Mouse (Mus musculus): ENCODE results near the gene Wbp1.

The Wbp1 gene

DNA sequence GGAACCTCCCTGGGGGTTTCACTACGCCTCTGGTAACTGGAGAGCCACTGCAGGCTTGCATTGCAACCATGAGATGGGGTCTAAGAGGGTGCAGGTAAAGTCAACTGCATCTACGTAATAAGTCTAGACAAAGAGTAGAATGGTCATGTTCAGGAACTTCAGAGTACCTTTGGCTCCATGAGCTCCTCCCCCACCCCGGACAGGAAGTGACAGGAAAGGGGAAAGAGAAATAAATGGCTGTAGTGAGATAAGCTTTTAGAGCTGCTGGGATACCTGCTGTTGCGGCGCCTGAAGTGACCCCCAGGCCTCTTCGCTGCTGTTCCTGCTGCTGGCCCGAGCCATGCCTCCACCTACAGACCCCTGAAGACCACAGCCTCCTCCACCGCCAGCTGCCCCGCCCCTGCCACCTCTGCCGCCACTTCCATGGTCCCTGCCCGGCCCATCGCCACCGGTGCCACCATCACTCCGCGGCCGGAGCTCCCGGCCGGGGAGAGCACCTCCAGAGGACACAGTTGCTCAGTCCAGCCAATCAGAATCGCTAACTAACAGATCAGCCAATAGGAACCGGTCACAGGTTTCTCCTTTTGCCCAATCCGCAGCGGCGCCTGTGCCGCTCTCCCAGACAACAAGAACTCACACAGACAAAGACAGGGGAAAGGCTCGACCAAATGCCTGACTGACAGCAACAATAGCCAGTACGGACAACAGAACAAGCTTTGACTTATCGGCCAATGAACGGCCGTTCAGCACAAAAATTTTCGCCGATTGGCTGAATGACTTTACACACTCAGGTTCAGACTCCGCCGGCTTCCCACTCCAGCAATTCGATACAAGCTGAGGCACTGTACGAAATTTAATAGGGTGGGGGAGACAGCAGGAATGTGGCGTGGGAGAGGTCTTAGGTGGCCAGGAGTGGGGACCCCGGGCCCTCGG is at the start of gene Wbp1:
TSS of gene Wbp1 (minus strand) at position 630 of the 933 bp plus-strand sequence.
- peak; percentile 98 for DNase-seq (ENCODE audit: inconsistent ontology term)

DNA sequence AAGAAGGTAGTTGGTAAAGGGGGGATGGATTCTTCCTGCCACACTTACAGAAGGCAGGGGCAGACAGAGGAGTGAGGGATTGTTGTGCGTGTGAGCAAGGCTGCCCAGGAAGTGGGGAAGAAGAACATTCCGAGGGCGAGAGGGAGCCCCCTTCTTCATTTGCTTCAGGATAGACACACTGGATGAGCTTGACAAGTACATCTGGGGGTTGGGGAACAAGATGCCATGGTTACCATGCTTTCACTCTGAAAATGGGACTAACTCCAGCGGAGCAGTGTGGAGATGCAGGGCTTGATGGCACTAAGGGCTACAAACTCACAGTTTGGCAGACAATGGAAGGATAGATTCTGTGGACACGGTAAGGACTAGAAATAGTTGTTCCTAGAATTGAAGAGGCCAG is 49.7 kb upstream of the Wbp1 start:
- DNase-seq (ENCODE audit: inconsistent ontology term) = no peak

DNA sequence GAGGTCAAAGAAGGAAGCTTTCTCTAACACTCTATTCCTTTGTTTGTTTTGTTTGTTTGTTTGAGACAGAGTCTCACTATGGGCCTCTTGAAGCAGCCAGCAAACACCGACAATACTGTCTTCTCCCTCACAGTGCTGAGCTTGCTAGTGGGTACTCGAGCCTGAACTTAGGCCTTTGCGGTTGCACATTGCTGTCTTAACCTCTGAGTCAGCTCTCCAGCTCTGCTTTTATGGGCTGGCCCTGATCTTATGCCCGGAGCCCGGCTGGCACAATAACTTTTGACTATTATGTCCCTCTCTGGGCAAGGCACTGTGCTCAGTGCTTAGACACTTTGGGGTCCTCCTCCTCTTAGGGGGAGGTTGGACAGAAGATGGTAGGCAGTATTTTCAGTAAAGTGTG is 48.5 kb upstream of the Wbp1 start:
- peak; percentile 14 for DNase-seq (ENCODE audit: inconsistent ontology term)

DNA sequence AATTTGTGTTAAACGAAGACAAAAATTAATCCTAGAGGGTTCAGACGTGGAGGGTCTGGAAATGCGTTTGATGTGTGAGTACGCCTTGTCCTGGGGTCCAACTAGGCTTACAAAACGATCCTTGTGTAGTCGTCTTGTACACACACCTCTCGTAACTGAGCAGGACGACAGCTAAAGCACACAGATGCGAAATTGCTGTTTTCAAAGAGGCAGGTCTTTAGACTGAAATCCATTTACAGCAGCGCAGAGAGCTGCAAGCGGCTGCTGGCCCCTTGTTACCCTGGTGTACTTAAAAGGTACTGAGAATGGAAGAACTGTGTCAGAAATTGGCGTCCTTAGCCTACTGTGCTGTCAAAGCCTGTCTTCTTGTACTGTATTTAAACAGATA is 44.9 kb upstream of the Wbp1 start:
- DNase-seq (ENCODE audit: inconsistent ontology term) = peak; percentile 38

DNA sequence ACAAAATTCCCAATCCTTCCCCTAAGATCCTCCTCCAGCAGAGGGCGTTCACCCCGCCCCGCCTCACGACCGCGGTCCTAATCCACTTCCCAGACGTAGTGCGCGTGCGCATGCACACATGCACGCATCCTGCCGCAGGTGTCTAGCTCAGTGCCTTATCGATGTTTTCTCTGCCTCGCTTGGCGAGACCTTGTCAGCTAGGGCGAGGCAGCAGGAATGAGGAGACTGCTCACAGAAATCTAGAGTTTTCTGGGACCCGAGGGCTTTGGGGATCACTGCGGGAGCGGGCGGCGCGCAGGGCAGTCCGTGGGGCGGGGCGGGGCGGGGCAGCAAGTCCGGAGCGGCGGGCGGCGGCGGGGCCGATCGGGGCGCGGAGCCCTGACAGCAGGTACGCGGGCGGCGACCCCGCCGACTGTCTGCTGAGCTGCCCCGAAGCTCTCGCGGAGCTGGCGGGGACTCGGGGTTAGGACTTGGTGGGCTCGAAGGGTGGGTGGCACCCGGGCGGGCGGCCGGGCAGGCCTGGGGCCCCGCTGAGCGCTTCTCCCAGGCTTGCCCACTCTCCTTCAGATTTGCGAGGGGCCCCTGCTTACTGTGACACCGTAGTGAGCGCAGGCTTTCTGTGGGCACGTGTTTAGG is 44.4 kb upstream of the Wbp1 start, which contains the start of gene Dctn1:
TSS of gene Dctn1 (plus strand) at position 314 of the 636 bp plus-strand sequence.
- peak; percentile 94 for DNase-seq (ENCODE audit: inconsistent ontology term)

DNA sequence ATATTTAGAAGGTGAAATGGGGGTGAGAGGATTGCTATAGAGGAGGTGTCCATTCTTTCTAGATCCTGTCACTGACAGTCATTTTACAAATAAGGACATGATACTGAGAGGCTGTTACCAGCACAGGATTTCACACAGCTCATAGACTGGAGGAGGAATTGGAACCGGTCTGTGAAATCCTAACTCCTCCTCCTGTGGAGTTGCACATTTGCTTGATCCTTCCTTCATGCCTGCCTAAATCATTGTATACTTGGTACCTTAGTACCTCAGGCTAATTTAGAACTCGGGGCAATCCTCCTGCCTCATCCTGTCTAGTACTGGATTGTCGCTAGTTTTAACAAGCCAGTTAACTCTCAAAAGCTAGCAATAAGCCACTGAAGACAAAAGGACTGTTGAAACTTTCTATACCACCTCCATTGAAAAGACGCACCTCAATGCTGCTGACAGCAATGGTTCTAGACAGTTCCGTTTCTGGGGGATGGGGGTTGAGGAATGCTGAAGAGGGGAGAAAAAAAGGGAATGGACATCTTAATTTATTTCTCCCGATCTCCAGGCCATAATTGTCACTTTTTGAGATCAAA is 43.8 kb upstream of the Wbp1 start:
- DNase-seq (ENCODE audit: inconsistent ontology term) = no peak

DNA sequence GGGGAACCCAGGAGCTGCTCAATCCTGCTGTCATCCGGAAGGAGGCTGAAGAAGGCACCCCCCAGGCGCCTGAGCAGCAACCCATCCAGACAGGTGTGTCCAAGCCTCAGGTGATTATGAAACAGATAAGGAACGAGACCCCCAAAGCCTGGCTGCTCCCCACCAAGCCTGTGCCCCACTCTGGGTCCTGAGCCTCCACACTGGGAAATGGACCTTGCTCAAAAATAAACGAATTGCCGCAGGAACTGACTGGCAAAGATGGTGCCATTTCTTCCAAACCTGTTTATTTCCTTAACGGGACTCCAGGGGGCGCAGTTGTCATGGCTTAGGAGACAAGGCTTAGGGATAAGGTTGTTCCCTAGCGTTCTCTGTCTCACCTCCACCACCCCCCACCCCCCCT is 41.3 kb upstream of the Wbp1 start:
- DNase-seq (ENCODE audit: inconsistent ontology term) = peak; percentile 71

DNA sequence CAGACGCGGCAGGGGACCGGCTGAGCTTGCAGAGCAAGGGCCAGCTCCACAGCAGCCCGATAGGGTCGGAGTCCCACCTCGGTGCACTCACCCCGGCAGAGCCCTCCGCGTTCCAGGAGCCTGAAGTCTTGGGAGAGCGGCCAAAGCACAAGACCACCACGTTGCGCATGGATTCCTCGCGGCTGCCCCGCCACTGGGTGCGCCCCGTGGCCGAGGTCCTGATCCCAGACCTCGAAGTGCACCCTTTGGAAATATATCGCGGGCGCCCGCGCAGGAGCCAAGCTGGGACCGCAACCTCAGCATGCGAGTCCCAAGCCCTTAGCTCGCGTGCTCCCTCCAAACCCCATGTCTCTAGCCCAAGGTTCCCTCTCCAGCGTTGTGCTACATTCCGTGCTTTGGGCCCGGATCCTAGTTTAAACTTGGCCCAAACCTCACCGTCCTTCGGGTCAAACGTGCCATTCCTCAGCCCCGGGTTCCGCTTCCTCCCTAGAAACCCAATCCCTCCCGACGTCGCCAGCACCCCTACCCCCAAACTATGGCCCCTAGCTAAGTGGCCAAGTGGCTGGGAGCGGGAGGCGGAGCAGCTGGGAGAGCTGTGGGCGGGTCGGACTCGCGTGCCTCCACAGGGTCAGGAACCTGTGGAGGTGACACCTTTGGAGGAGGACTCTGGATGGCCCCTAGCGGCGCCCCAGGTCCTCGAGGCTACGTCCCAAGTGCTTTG is 40.7 kb upstream of the Wbp1 start:
- DNase-seq (ENCODE audit: inconsistent ontology term) = peak; percentile 27

DNA sequence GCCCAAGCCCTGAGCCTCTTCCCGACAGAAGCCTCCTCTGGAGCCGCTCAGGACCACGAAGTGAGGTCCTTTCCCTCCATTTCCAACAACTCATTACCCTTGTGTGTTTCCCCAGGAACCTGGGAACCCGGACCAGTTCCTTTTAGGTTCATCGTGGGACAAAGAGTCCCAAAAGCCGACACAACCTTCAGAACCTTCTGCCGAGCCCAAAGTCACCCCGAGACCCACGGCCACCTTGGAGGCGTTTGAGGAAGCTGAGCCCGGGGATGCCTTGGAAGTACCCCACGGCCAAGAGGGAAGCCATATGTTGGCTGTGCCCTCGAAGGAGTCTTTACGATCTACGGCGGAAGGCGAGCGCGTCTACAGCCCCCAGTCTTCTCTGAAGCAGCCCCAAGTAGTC is 40.1 kb upstream of the Wbp1 start:
- no peak for DNase-seq (ENCODE audit: inconsistent ontology term)

DNA sequence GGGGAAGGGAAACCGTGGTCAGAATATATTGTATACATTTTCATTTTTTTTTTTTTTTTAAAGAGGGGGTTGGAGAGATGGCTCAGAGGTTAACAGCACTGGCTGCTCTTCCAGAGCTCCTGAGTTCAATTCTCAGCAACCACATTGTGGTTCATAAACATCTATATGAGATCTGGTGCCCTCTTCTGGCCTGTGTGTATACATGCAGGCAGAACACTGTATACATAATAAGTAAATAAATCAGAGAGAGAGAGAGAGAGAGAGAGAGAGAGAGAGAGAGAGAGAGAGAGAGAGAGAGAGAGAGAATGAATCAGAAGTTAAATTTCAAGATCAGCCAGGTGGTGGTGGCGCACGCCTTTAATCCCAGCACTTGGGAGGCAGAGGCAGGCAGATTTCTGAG is 38.1 kb upstream of the Wbp1 start:
- peak; percentile 35 for DNase-seq (ENCODE audit: inconsistent ontology term)

DNA sequence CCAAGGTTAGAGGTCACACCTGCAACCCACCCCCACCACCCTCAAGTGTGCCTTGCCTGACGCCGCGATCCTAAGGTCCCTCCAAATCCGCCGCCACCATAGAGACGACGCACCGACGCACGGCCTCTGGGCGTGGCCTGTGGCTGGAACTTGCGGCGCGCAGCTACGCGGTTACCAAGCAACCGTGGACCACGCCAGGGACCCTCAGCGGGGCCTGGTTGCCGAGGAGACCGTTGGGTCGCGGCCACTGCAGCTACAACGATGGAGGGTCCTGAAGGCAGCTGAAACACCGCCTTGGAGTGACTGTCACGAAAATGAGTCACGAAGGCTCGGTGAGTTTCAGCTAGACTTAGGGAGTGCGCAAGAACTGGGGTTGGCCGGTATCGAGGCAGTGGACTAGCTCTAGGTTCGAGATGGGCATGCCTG is 34.9 kb upstream of the Wbp1 start, which contains the start of the genes Wdr54 and 1700003E16Rik:
TSS of gene Wdr54 (minus strand) at position 139 of the 426 bp plus-strand sequence.
TSS of gene 1700003E16Rik (plus strand) at position 146 of the 426 bp plus-strand sequence.
- DNase-seq (ENCODE audit: inconsistent ontology term) = peak; percentile 75

DNA sequence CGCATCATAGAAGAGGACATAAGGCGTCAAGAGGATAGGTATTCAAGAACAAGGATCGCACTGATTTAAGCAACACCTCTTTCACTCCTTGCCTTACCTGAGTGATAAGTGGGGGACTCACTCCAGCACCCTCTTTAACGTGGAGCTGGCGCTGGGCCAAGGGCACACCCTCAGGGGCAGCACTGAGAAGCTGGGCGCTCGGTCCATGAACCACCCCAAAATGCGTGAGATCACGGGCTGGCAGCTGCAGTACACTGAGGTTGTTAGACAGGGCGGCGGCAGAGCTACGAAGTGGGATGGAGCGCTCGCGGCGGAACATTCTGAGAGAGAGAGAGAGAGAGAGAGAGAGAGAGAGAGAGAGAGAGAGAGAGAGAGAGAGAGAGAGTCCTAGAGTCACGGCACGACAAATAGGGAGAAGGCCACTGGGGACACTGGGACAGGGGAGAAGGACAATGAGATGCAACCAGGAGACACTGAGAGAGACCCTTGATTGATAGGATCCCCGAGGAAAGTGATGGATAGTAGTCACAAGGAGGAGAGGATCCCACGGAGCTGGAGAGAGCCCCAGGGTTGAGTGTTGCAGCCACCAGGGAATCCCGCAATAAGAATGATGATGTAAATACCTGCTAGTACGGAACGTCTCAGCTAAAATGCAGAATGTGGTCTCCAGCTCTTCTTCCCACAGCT is 34.3 kb upstream of the Wbp1 start:
- no peak for DNase-seq (ENCODE audit: inconsistent ontology term)

DNA sequence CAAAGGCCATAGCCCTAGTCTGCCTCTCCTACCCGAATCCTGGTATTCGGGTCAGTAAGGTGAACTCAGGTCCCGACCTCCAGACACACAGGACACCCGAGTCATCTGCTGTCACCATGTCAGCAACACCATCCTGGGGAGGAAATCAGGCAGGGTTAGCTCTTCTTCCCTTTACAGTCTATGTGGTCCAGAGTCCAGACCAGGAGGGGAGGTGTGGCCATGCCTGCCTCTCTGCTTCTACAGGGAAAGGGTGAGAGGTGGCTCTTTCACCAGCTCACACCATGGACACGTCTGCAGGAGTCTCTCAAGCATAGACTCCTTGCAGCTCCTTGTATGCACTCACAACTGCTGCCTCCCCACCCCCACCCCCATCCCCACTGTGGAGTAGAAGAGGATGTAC is 32.1 kb upstream of the Wbp1 start:
- no peak for DNase-seq (ENCODE audit: inconsistent ontology term)

DNA sequence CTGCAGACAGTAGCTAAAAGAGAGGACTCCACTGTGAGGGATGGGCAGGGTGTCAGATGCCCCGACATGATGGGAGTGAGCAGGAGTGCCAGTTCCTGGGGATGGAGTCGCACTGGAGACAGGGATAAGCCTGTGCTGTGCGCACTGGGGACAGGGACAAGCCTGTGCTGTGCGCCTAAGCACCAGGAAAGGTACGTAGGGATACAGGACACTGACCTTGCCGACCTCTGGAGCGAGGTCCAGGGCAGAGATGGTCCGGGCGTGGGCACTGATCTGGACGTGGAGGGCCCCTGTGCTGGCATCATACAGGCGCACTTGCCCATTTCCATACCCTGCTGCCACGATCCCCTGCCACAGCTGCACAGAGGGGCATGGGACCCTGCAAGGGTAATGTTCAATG is 31.7 kb upstream of the Wbp1 start:
- DNase-seq (ENCODE audit: inconsistent ontology term) = no peak

DNA sequence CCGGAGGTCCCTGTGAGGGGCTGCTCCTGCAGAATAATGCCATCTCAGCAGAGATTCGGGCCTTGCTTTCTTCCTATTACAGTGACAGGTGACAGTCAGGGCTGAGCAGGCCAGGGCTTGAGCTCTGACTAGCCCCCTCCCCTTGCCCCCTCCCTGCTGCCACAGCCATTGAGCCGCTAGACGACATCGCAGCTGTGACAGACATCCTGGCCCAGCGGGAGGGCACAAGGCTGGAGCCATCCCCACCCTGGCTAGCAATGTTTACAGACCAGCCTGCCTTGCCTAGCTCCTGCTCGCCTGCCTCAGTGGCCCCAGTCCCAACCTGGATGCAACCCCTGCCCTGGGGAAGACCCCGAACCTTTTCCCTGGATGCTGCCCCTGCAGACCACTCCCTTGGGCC is 30.4 kb upstream of the Wbp1 start:
- no peak for DNase-seq (ENCODE audit: inconsistent ontology term)

DNA sequence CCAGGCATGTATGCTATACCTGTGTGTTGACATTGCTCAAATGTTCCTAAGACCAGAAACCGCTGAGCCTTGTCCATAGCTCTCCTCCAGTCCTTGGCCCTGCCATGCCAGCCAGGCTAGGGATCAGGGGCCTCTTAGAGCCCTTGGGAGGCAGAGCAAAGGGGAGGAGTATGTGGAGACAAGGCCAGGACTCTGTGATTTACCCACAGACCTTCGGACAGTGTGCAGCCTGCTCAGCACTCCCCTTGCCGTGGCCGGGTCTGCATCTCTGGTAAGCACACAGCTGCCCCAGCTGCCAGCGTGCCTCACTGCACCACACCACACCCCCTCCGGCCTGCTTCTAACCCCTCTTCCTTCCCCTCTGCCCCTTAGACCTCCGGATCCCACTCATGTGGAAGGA is 25.9 kb upstream of the Wbp1 start:
- DNase-seq (ENCODE audit: inconsistent ontology term) = no peak

DNA sequence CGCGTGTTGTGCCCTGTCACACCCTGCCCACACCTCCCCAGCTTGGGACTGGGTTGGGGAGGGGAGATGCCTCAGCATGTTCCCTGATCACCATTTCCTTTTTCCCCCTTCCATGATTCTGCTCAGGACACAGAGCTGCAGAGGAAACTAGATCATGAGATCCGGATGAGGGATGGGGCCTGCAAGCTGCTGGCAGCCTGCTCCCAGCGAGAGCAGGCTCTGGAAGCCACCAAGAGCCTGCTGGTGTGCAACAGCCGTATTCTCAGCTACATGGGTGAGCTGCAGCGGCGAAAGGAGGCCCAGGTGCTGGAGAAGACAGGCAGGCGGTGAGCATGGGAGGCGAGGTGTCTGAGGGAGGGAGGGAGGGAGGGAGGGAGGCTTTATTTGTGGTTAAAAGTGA is 24.4 kb upstream of the Wbp1 start:
- no peak for DNase-seq (ENCODE audit: inconsistent ontology term)

DNA sequence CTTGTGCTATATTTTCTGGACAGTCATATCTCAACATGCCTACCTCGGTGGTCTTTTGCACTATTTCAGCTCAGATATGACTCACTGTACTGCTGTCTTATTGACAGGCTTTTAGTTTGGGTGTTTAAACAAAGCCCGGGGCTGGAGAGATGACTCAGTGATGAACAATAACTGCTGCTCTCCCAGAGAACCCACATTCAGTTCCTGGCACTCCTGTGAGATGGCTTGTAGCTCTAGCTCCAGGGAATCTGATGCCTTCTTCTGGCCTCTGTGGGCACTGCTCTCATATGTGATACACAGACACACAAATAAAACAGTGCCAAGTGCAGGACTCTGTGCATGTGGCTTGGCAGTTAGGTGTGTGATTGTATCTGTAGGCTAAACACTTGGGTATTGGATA is 23.9 kb upstream of the Wbp1 start:
- peak; percentile 70 for DNase-seq (ENCODE audit: inconsistent ontology term)

DNA sequence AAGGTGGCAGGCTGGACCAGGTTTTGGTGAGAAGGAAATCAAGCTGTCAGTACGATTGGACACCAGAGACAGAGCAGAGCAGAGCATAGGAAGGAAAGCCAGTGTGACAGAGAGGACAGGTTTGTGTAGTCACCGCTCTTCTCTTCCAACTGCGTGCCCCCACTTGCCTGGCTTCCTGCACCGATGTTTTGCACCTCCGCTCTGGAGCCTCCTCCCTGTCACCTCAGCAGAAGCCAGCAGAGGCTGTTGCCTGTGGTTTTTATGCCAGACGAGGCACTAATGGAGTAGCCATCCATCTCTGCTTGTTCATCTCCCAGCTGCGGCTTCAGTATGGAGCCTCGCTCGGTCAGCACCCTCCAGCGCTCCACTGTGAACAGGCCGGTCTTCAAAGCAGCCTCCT is 21.5 kb upstream of the Wbp1 start:
- no peak for DNase-seq (ENCODE audit: inconsistent ontology term)

DNA sequence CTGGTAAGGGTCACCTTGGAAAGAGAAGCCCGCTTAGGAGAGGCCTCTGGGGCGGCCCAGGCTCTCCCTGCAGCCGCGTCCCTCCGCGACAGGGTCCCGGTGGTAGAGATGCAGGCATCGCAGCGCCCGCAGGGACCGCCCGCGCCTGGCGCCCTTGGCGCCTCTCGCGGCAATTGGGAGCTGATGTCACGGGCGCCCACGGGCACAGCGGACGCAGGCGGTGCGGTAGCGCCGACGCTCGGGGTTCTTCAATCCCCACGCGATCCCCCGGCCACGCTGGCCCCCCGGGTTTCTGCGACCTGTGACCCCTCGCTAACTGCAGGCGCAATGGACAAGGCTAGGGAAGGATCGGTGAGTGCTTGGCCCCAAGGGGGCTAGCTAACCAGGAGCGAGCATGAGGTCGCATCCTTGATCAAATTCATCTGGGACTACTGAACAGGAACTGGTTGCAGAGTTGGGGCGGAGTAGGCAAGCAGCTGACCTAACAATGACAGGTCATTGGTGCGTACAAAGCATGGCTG is 20.9 kb upstream of the Wbp1 start:
- DNase-seq (ENCODE audit: inconsistent ontology term) = peak; percentile 54

DNA sequence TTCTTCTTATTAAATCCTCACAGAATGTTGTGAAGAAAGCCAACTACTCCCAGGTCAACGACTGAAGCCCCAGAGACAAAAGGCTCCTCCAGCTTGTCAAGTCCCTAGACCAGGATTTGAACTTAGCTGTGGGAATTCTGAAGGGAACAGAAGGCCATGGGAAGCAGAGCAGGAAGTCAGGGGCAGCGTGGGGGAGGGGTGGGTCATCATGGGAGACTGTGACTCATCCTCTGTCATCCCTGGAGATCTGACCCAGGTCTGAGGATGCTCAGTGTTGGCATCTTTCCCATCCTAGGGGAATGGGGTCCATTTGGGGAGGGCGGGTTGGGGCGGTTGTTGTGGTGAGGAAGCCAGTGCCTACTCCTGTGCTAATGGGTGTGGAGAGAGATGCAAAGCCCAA is 20.3 kb upstream of the Wbp1 start:
- DNase-seq (ENCODE audit: inconsistent ontology term) = peak; percentile 61

All from Muller cell, postnatal 12 days (primary cell).